Mouse (Mus musculus): Measurements from ENCODE around the gene Pwwp2b. TPM values are rescaled to one million over a fixed set of nuclear protein-coding genes. Genes with fewer than 3 reads are reported as not detected.
A peak's percentile ranks its signal among the peaks of the same experiment; 100 is the strongest.

The Pwwp2b gene
- polyA plus RNA-seq, 1 experiment from 2014 or later = 13.5 TPM

- DNase-seq (peak; percentile 95), ATAC-seq (ENCODE audit: insufficient read depth) (peak; percentile 81)
- no peak overlapping the region for H3K4me3 ChIP-seq (ENCODE audit: low read depth, low read length)
- no peak overlapping the region for H3K9ac ChIP-seq
- H3K9me3 ChIP-seq (ENCODE audit: low read depth, low read length) = no peaks in the 10 kb centered on the region
- H3K4me2 ChIP-seq = peak overlapping the region; percentile 3; the same call in 1 of the 2 replicates
- H3K36me3 ChIP-seq (ENCODE audit: insufficient read depth) = no peaks in the 10 kb centered on the region
- TF ChIP-seq CTCF (IDR thresholded peaks at IDR 0.05; ENCODE audit: low read depth) = peak; percentile 98
- H3K27me3 ChIP-seq (ENCODE audit: insufficient read depth, low read length) = no peaks in the 10 kb centered on the region
- 1% methylated on average over 7 of the region's 7 CpGs for WGBS
- no peak overlapping the region for H3K27ac ChIP-seq (ENCODE audit: low read depth)
- peaks cover 18% of the 10 kb centered on the region for H3K4me1 ChIP-seq (ENCODE audit: insufficient read depth)
Observed at GRCm38 (mm10) chr7:139233714-139234113, 14.6 kb upstream of the Pwwp2b start.

GRCm38 (mm10) chr7:139234426-139235188 is 13.7 kb upstream of the Pwwp2b start:
- Histone ChIP-seq H3K36me3 (ENCODE audit: insufficient read depth) (no peaks in the 10 kb centered on the region), H3K4me3 (ENCODE audit: low read depth, low read length) (no peak overlapping the region), H3K4me1 (ENCODE audit: insufficient read depth) (peaks cover 12% of the 10 kb centered on the region), H3K27me3 (ENCODE audit: insufficient read depth, low read length) (no peaks in the 10 kb centered on the region), H3K9me3 (ENCODE audit: low read depth, low read length) (no peaks in the 10 kb centered on the region), H3K4me2 (peak overlapping the region; percentile 39; the same call in 1 of the 2 replicates), H3K27ac (ENCODE audit: low read depth) (peak overlapping the region; percentile 54; the same call in 1 of the 2 replicates), H3K9ac (no peak overlapping the region)
- DNase-seq = peak; percentile 81
- peak; percentile 63 for TF ChIP-seq CTCF (IDR thresholded peaks at IDR 0.05; ENCODE audit: low read depth)
- ATAC-seq (ENCODE audit: insufficient read depth) = peak; percentile 81
- WGBS = 10% methylated on average over 18 of the region's 18 CpGs

- no peaks in the 10 kb centered on the region for H3K36me3 ChIP-seq (ENCODE audit: insufficient read depth)
- no peaks in the 10 kb centered on the region for H3K9me3 ChIP-seq (ENCODE audit: low read depth, low read length)
- WGBS = 69% methylated on average over 12 of the region's 12 CpGs
- H3K9ac ChIP-seq = no peak overlapping the region
- DNase-seq (peak; percentile 17), ATAC-seq (ENCODE audit: insufficient read depth) (no peak)
- no peak overlapping the region; the same call in 1 of the 2 replicates for H3K27ac ChIP-seq (ENCODE audit: low read depth)
- H3K27me3 ChIP-seq (ENCODE audit: insufficient read depth, low read length) = no peaks in the 10 kb centered on the region
- H3K4me3 ChIP-seq (ENCODE audit: low read depth, low read length) = no peak overlapping the region
- H3K4me1 ChIP-seq (ENCODE audit: insufficient read depth) = peaks cover 9% of the 10 kb centered on the region
- no peak overlapping the region for H3K4me2 ChIP-seq
- TF ChIP-seq CTCF (IDR thresholded peaks at IDR 0.05; ENCODE audit: low read depth) = peak; percentile 40
Observed at GRCm38 (mm10) chr7:139235651-139236358, 12.5 kb upstream of the Pwwp2b start.

GRCm38 (mm10) chr7:139239432-139239831 is 8.8 kb upstream of the Pwwp2b start:
- Histone ChIP-seq H3K4me3 (ENCODE audit: low read depth, low read length) (no peak overlapping the region), H3K27ac (ENCODE audit: low read depth) (no peak overlapping the region), H3K9ac (no peak overlapping the region)

GRCm38 (mm10) chr7:139246086-139246485 is 2.2 kb upstream of the Pwwp2b start:
- ATAC-seq (ENCODE audit: insufficient read depth) (no peak), DNase-seq (no peak)
- no peak overlapping the region for H3K9ac ChIP-seq
- no peak overlapping the region for H3K4me3 ChIP-seq (ENCODE audit: low read depth, low read length)
- no peaks in the 10 kb centered on the region for H3K27me3 ChIP-seq (ENCODE audit: insufficient read depth, low read length)
- H3K9me3 ChIP-seq (ENCODE audit: low read depth, low read length) = no peaks in the 10 kb centered on the region
- TF ChIP-seq CTCF (IDR thresholded peaks at IDR 0.05; ENCODE audit: low read depth) = no peak
- H3K27ac ChIP-seq (ENCODE audit: low read depth) = no peak overlapping the region
- no peaks in the 10 kb centered on the region for H3K36me3 ChIP-seq (ENCODE audit: insufficient read depth)
- peaks cover 23% of the 10 kb centered on the region for H3K4me1 ChIP-seq (ENCODE audit: insufficient read depth)
- WGBS = 62% methylated on average over 5 of the region's 5 CpGs
- H3K4me2 ChIP-seq = no peak overlapping the region

More at GRCm38 (mm10) chr7:139239432-139239831, 8.8 kb upstream of the Pwwp2b start:
- DNase-seq = no peak
- no peaks in the 10 kb centered on the region for H3K36me3 ChIP-seq (ENCODE audit: insufficient read depth)
- H3K9me3 ChIP-seq (ENCODE audit: low read depth, low read length) = no peaks in the 10 kb centered on the region
- no peaks in the 10 kb centered on the region for H3K27me3 ChIP-seq (ENCODE audit: insufficient read depth, low read length)
- H3K4me1 ChIP-seq (ENCODE audit: insufficient read depth) = peaks cover 8% of the 10 kb centered on the region
- 61% methylated on average over 3 of the region's 3 CpGs for WGBS
- no peak for ATAC-seq (ENCODE audit: insufficient read depth)
- no peak for TF ChIP-seq CTCF (IDR thresholded peaks at IDR 0.05; ENCODE audit: low read depth)
- H3K4me2 ChIP-seq = no peak overlapping the region

GRCm38 (mm10) chr7:139246931-139247880 is 1.1 kb upstream of the Pwwp2b start:
- no peaks in the 10 kb centered on the region for H3K9me3 ChIP-seq (ENCODE audit: low read depth, low read length)
- no peak for TF ChIP-seq CTCF (IDR thresholded peaks at IDR 0.05; ENCODE audit: low read depth)
- no peaks in the 10 kb centered on the region for H3K27me3 ChIP-seq (ENCODE audit: insufficient read depth, low read length)
- peak overlapping the region; percentile 70 for H3K4me3 ChIP-seq (ENCODE audit: low read depth, low read length)
- peak overlapping the region; percentile 88 for H3K27ac ChIP-seq (ENCODE audit: low read depth)
- H3K4me1 ChIP-seq (ENCODE audit: insufficient read depth) = peaks cover 34% of the 10 kb centered on the region
- WGBS = 6% methylated on average over 38 of the region's 38 CpGs
- peak overlapping the region; percentile 82 for H3K9ac ChIP-seq
- no peaks in the 10 kb centered on the region for H3K36me3 ChIP-seq (ENCODE audit: insufficient read depth)
- peak overlapping the region; percentile 94 for H3K4me2 ChIP-seq
- peak; percentile 67 for DNase-seq
- peak; percentile 59 for ATAC-seq (ENCODE audit: insufficient read depth)

Measured in lung, embryonic 14.5 days (tissue).